Mouse (Mus musculus): ENCODE measurements at regions not wholly inside any gene's neighbourhood (a gene's known extent, or its start where the extent isn't known, plus 50 kb on each side); places are given as distances from the start of the nearest gene placed in this dataset.

DNA sequence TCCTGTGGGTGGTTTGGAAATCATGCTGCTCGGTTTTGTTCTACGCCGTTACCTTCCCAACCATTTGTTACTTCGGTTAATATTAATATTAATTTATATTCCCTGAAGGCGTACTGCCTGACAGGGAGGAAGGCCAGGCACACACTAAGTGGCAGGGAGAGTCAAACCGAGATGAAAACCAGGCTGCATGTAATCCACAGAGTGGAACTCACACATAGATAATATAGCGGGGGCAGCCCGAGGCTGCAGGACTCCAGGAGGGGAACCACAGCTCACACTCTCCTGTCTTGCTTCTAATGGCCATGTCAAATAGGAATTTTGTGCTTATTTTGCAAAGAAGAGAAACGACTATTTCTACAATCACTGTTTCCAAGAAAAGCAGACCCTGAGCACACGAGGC lies 161.3 kb upstream of the Ncam1 start:
- no peak for DNase-seq (ENCODE audit: extremely low spot score in 1 of 2, low spot score in 1 of 2)

- DNase-seq (ENCODE audit: extremely low spot score in 1 of 2, low spot score in 1 of 2), result peak in 1 of 2 experiments; percentile 37
Measured at GRCm38 (mm10) chr9:49958890-49959289, 160.2 kb upstream of the Ncam1 start.

GRCm38 (mm10) chr9:49954601-49955000 lies 155.9 kb upstream of the Ncam1 start:
- no peak for DNase-seq (ENCODE audit: extremely low spot score in 1 of 2, low spot score in 1 of 2)

DNA sequence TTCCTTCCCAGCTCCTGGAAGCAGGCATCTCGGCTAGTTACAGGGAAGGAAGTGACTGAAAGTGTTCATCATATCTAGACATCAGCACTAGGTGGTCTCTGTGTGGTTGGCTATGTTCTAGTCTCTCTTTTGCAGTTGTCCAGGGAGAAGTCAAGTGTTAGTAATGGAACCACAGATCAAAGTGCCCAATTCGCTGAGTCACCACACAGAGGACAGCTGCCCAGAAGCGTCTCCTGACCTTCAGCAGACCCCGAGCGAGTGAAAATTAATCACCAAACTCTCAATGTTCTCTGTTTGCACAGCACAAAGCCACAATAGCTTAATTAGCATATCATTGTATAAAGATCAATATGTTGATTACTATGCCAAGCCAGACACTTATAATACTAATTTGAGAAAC lies 151.6 kb upstream of the Ncam1 start:
- no peak for DNase-seq (ENCODE audit: extremely low spot score in 1 of 2, low spot score in 1 of 2)

GRCm38 (mm10) chr9:49948546-49948945 lies 149.8 kb upstream of the Ncam1 start:
- no peak for DNase-seq (ENCODE audit: extremely low spot score in 1 of 2, low spot score in 1 of 2)

- no peak for DNase-seq (ENCODE audit: extremely low spot score in 1 of 2, low spot score in 1 of 2)
Measured at GRCm38 (mm10) chr9:49946857-49947256, 148.1 kb upstream of the Ncam1 start.

- DNase-seq (ENCODE audit: extremely low spot score in 1 of 2, low spot score in 1 of 2), result peak; percentile 24 to 57
Measured at GRCm38 (mm10) chr9:49935555-49936376, 137.0 kb upstream of the Ncam1 start.

DNA sequence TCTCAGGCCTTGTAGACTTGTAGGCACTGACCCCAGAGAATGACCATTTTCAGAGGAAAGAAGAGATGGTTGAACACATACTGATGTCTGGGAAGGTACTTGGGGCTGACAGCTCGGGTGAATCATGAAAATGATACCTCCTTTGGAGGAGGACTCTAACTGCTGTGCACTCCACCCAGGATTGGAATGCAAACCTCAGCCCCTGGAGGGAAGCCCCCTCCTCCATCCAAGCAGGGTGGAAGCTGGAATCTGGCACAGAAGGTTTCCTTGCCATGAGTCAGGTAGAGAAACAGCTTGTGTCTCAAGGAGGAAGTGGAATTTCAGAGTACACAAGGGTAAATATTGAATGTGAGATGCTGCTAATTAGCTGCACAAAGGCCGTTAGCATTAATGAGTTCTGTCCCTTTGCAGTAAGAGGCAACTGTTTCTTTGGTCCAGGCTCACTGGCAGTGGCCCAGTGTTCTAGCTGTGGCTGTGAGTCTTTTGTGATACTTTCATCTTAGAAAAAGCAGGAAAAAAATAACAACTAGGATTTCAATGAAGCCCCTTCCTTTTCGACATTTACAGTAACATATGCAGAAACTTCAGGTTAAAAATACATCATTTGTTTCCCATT lies 129.4 kb upstream of the Ncam1 start:
- DNase-seq (ENCODE audit: extremely low spot score in 1 of 2, low spot score in 1 of 2), result peak in 1 of 2 experiments; percentile 11

DNA sequence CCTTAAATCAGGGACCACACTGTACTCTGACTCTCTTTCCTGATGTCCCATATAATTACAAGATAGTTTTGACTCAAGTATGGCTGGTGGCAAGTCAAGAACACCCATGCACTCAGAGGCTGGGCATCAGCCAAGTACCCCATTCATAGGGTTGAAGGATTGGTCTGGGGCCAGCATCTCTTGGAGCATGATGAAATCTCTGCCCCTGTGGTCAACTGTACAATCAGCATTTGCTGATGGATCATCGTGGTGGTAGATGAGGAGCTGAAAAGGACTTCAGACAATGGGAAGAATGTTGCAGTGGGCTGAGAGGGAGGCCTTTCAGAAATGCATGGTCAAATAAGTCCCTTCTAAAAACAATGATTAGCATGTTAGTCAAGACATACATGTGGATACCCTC lies 128.6 kb upstream of the Ncam1 start:
- no peak for DNase-seq (ENCODE audit: extremely low spot score in 1 of 2, low spot score in 1 of 2)

GRCm38 (mm10) chr9:49925796-49926195 lies 127.1 kb upstream of the Ncam1 start:
- no peak for DNase-seq (ENCODE audit: extremely low spot score in 1 of 2, low spot score in 1 of 2)

DNA sequence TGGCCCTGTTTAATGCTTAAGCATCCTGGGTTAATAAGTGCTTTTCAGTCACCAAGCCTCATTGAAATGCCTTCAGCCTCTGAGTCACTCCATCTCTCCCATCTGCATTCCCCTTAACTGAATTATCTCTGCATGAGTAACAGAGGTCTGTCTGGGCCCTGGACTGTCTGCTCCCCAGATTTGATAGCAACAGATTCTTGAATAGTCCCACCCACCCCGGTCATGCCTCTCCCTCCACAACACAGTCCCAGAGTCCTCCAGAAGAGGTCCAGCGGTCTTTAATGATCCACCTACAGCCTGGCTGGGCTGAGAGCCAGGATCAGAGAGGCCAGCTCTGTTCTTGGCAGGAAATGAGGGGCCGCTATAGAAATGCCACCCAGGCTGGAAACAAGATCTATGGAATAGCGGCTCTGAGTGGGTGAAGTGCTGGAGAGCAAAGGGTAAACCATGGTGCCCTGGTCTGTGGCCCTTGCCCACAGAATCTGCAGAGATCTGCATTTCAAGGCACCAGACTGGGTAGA lies 125.3 kb upstream of the Ncam1 start:
- DNase-seq (ENCODE audit: extremely low spot score in 1 of 2, low spot score in 1 of 2), result no peak

DNA sequence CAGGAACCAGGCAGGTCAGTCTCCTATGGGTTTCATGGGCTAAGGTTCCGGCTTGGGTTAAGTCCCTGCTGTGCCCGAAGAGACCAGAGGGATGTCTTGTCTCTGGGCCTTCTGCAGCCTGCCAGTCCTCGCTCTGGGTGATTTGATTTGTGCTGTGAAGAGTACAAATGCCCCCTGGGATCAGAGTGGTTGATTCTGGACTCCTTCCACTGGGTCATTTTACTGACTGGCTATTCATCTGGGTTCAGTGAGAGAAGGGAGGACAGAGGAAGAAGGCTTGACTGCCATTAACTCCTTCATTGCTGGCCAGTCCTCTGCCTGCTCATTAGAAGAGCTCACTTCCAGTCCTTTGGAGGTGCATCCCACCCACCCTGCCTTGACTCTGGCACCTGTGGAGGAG lies 124.0 kb upstream of the Ncam1 start:
- DNase-seq (ENCODE audit: extremely low spot score in 1 of 2, low spot score in 1 of 2), result no peak

DNA sequence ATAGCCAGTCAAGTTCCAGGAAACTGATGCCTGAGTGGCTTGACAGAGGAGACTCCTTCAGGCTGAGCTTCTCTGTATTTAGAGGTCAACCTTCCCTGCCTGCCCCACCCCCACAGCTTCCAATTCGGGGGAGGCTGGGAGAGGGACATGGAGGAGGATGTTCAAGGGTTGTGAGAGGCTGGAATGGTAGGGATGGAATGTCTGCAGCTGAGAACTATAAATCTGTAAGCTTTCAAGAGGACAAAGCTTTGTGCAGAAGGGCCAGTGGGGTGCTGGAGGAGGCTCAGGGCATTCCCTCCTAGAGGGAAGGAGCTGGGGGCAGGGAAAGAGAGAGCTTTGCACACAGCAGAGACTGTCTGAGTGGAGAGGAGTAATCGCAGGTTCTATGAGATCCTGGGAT lies 123.4 kb upstream of the Ncam1 start:
- DNase-seq (ENCODE audit: extremely low spot score in 1 of 2, low spot score in 1 of 2), result no peak

- no peak for DNase-seq (ENCODE audit: extremely low spot score in 1 of 2, low spot score in 1 of 2)
Measured at GRCm38 (mm10) chr9:49921306-49921705, 122.6 kb upstream of the Ncam1 start.

GRCm38 (mm10) chr9:49915046-49915719 lies 116.5 kb upstream of the Ncam1 start:
- peak; percentile 38 to 47 for DNase-seq (ENCODE audit: extremely low spot score in 1 of 2, low spot score in 1 of 2)

- DNase-seq (ENCODE audit: extremely low spot score in 1 of 2, low spot score in 1 of 2), result no peak
Measured at GRCm38 (mm10) chr9:49913677-49914076, 115.0 kb upstream of the Ncam1 start.

DNA sequence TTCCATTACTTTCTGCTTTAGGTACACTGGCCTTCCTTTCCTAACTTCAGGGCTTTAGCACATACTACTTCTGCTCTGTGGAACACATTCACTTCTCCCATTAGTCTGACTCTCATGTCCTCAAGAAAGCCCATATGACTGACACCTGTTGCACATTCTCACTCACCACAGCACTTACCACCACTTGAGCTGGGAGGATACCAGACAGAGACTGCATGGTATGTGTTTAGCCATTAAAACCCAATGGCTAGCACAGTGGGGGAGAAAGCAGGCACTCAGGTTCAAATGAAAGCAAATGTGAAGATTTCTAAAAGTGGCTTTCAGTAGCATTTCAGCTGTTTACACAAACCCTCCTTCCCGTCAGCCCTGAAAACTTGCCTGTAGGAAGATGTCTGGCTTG lies 113.6 kb upstream of the Ncam1 start:
- DNase-seq (ENCODE audit: extremely low spot score in 1 of 2, low spot score in 1 of 2), result no peak

GRCm38 (mm10) chr9:49906306-49906705 lies 107.6 kb upstream of the Ncam1 start:
- DNase-seq (ENCODE audit: extremely low spot score in 1 of 2, low spot score in 1 of 2), result no peak

DNA sequence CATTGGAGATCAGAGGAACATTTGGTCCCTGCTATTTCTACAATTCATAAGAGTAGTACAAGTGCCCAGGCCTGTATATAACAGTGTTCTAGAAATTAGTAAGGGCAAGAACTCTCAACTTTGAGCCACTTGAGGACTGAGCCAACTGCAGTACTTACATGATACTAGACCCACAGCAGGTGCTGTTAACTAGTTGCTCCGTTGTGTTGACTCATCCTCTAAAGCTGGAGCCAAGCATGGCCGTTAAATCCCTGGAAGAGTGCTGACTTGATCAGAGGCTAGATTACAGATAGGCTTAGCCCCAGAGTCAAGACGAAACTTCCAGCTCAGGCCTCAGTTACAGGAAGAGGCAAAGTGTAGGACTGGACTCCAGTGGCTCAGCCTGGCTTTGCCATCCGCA lies 107.0 kb upstream of the Ncam1 start:
- no peak for DNase-seq (ENCODE audit: extremely low spot score in 1 of 2, low spot score in 1 of 2)

- peak in 1 of 2 experiments; percentile 51 for DNase-seq (ENCODE audit: extremely low spot score in 1 of 2, low spot score in 1 of 2)
Measured at GRCm38 (mm10) chr9:49898947-49899346, 100.2 kb upstream of the Ncam1 start.

DNA sequence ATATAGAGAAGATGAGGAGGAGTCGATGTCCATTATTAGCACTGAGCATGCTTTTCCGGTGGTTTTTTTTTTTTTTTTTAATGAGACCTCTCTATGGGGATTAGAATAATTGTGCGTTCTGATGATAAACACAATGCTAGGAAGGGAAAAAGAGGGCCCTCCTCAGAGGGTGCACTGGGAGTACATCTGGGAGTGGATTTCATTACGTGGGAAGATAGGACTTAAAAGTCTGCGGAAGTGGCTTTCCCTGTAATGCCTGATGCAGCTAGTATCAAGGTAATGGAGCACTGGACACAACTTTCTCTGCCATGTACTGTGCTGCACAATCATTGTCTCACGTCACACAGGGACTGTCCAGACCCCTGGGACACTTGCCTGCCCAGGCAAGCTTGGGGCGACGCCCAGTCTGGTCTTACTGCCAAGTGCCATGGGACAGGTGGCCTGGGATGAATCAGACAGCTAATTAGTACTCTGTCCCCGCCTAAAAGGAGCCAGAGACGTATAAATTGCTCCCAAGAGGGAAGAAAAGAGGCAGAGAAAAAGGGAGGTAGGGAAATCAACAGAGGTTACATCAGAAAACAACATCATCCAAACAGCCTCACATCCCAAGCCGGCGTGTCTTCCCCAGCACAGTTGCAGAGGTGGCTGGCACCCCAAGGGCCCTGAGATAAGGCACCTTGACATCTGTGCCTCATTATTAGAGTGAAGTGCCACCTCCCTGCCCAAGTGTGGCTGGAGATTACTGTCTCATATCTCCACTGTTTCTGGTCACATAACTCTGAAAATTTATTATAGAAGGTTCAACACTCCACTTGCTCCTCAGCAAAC lies 86.0 kb upstream of the Ncam1 start:
- no peak for DNase-seq (ENCODE audit: extremely low spot score in 1 of 2, low spot score in 1 of 2)

All from frontal cortex, adult 2 months (tissue).